Mouse (Mus musculus): Measurements from ENCODE around the gene Zbtb4.

DNA sequence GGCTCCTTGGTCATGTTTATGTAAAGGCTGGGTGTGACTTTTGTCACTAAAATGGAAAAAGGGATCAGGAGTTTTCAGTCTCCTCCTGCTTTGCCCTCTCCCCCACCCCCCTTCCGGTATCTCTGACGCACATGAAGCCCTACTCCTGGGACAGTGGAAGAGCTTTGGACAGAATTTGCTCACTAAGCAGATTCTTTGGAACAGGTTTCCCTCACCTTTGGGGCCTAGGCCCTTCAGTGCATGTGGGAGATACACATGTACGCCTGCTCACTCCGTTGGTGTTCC lies 1.9 kb downstream of the Zbtb4 start:
- TF ChIP-seq CTCF (IDR thresholded peaks at IDR 0.05; ENCODE audit: control insufficient read depth, insufficient read depth, insufficient read length) (no peak), MYOD1 (IDR thresholded peaks at IDR 0.05; ENCODE audit: control insufficient read depth, insufficient read length, low read depth) (no peak), MAX (IDR thresholded peaks at IDR 0.05) (no peak), MYOG (IDR thresholded peaks at IDR 0.05; ENCODE audit: control insufficient read depth, extremely low read depth, insufficient read length) (no peak), CEBPB (IDR thresholded peaks at IDR 0.05; ENCODE audit: low read depth) (no peak), USF1 (IDR thresholded peaks at IDR 0.05; ENCODE audit: low read depth) (no peak)
